Mouse (Mus musculus): ENCODE data around the gene Srebf1. TPM values are rescaled to one million over a fixed set of nuclear protein-coding genes. Genes with fewer than 3 reads are reported as not detected.

Gene Srebf1
- polyA plus RNA-seq, 1 experiment from 2014 or later, result 65.9 TPM

GRCm38 (mm10) chr11:60165076-60165475 is 57.3 kb downstream of the Srebf1 start:
- H3K4me1 ChIP-seq (replicated peaks; ENCODE audit: control insufficient read depth, insufficient read depth, low read length), result peaks cover 29% of the 10 kb centered on the region
- H3K9me3 ChIP-seq (ENCODE audit: control insufficient read depth, low read length), result no peaks in the 10 kb centered on the region
- WGBS, result 36% methylated on average over 5 of the region's 5 CpGs
- H3K4me2 ChIP-seq (ENCODE audit: low read depth, low read length), result no peak overlapping the region
- no peak overlapping the region for H3K9ac ChIP-seq (ENCODE audit: low read length)
- H3K36me3 ChIP-seq (ENCODE audit: control insufficient read depth, insufficient read depth, low read length), result no peaks in the 10 kb centered on the region
- no peak overlapping the region for H3K4me3 ChIP-seq (ENCODE audit: low read length)
- H3K27ac ChIP-seq (ENCODE audit: low read length), result peak overlapping the region; percentile 43
- ATAC-seq (ENCODE audit: low read depth), result peak; percentile 78
- H3K27me3 ChIP-seq (ENCODE audit: control insufficient read depth, insufficient read depth, low read depth, low read length), result no peaks in the 10 kb centered on the region

- Histone ChIP-seq H3K4me3 (ENCODE audit: low read length) (no peak overlapping the region), H3K27ac (ENCODE audit: low read length) (peak overlapping the region; percentile 43), H3K9me3 (ENCODE audit: control insufficient read depth, low read length) (no peaks in the 10 kb centered on the region), H3K27me3 (ENCODE audit: control insufficient read depth, insufficient read depth, low read depth, low read length) (no peaks in the 10 kb centered on the region), H3K9ac (ENCODE audit: low read length) (no peak overlapping the region), H3K4me1 (replicated peaks; ENCODE audit: control insufficient read depth, insufficient read depth, low read length) (peaks cover 31% of the 10 kb centered on the region), H3K4me2 (ENCODE audit: low read depth, low read length) (no peak overlapping the region), H3K36me3 (ENCODE audit: control insufficient read depth, insufficient read depth, low read length) (no peaks in the 10 kb centered on the region)
- 0 out of 2 replicates have a peak, but pooled peaks have one; percentile 42 for ATAC-seq (ENCODE audit: low read depth)
- 54% methylated on average over 6 of the region's 6 CpGs for WGBS
Observed at GRCm38 (mm10) chr11:60164450-60164849, 57.9 kb downstream of the Srebf1 start.

- H3K27ac ChIP-seq (ENCODE audit: low read length), result no peak overlapping the region
- no peaks in the 10 kb centered on the region for H3K27me3 ChIP-seq (ENCODE audit: control insufficient read depth, insufficient read depth, low read depth, low read length)
- H3K4me3 ChIP-seq (ENCODE audit: low read length), result no peak overlapping the region
- peaks cover 27% of the 10 kb centered on the region for H3K4me1 ChIP-seq (replicated peaks; ENCODE audit: control insufficient read depth, insufficient read depth, low read length)
- 91% methylated on average over 4 of the region's 4 CpGs for WGBS
- no peaks in the 10 kb centered on the region for H3K36me3 ChIP-seq (ENCODE audit: control insufficient read depth, insufficient read depth, low read length)
- no peaks in the 10 kb centered on the region for H3K9me3 ChIP-seq (ENCODE audit: control insufficient read depth, low read length)
- no peak for ATAC-seq (ENCODE audit: low read depth)
- no peak overlapping the region for H3K4me2 ChIP-seq (ENCODE audit: low read depth, low read length)
- no peak overlapping the region for H3K9ac ChIP-seq (ENCODE audit: low read length)
Observed at GRCm38 (mm10) chr11:60163362-60163761, 59.0 kb downstream of the Srebf1 start.

- no peaks in the 10 kb centered on the region for H3K36me3 ChIP-seq (ENCODE audit: control insufficient read depth, insufficient read depth, low read length)
- no peak overlapping the region for H3K4me3 ChIP-seq (ENCODE audit: low read length)
- WGBS, result 62% methylated on average over 1 of the region's 1 CpGs
- H3K4me2 ChIP-seq (ENCODE audit: low read depth, low read length), result no peak overlapping the region
- H3K9me3 ChIP-seq (ENCODE audit: control insufficient read depth, low read length), result no peaks in the 10 kb centered on the region
- no peaks in the 10 kb centered on the region for H3K27me3 ChIP-seq (ENCODE audit: control insufficient read depth, insufficient read depth, low read depth, low read length)
- ATAC-seq (ENCODE audit: low read depth), result no peak
- peaks cover 23% of the 10 kb centered on the region for H3K4me1 ChIP-seq (replicated peaks; ENCODE audit: control insufficient read depth, insufficient read depth, low read length)
- no peak overlapping the region for H3K27ac ChIP-seq (ENCODE audit: low read length)
- no peak overlapping the region for H3K9ac ChIP-seq (ENCODE audit: low read length)
Observed at GRCm38 (mm10) chr11:60162547-60162946, 59.8 kb downstream of the Srebf1 start.

- Histone ChIP-seq H3K27ac (ENCODE audit: low read length) (no peak overlapping the region), H3K9ac (ENCODE audit: low read length) (no peak overlapping the region), H3K4me2 (ENCODE audit: low read depth, low read length) (no peak overlapping the region), H3K27me3 (ENCODE audit: control insufficient read depth, insufficient read depth, low read depth, low read length) (no peaks in the 10 kb centered on the region), H3K4me1 (replicated peaks; ENCODE audit: control insufficient read depth, insufficient read depth, low read length) (peaks cover 23% of the 10 kb centered on the region), H3K36me3 (ENCODE audit: control insufficient read depth, insufficient read depth, low read length) (no peaks in the 10 kb centered on the region), H3K9me3 (ENCODE audit: control insufficient read depth, low read length) (no peaks in the 10 kb centered on the region), H3K4me3 (ENCODE audit: low read length) (no peak overlapping the region)
- no peak for ATAC-seq (ENCODE audit: low read depth)
- 51% methylated on average over 9 of the region's 9 CpGs for WGBS
Observed at GRCm38 (mm10) chr11:60161146-60161874, 61.1 kb downstream of the Srebf1 start.

GRCm38 (mm10) chr11:60160454-60161114 is 61.8 kb downstream of the Srebf1 start:
- no peak overlapping the region for H3K4me3 ChIP-seq (ENCODE audit: low read length)
- no peak overlapping the region for H3K9ac ChIP-seq (ENCODE audit: low read length)
- H3K4me1 ChIP-seq (replicated peaks; ENCODE audit: control insufficient read depth, insufficient read depth, low read length), result peaks cover 23% of the 10 kb centered on the region
- 46% methylated on average over 3 of the region's 3 CpGs for WGBS
- H3K4me2 ChIP-seq (ENCODE audit: low read depth, low read length), result no peak overlapping the region
- no peaks in the 10 kb centered on the region for H3K36me3 ChIP-seq (ENCODE audit: control insufficient read depth, insufficient read depth, low read length)
- no peaks in the 10 kb centered on the region for H3K9me3 ChIP-seq (ENCODE audit: control insufficient read depth, low read length)
- no peaks in the 10 kb centered on the region for H3K27me3 ChIP-seq (ENCODE audit: control insufficient read depth, insufficient read depth, low read depth, low read length)
- H3K27ac ChIP-seq (ENCODE audit: low read length), result 0 out of 2 replicates have a peak overlapping the region, but pooled peaks have one; percentile 4
- ATAC-seq (ENCODE audit: low read depth), result peak; percentile 24; the same call in 1 of the 2 replicates

GRCm38 (mm10) chr11:60159955-60160354 is 62.4 kb downstream of the Srebf1 start:
- peaks cover 23% of the 10 kb centered on the region for H3K4me1 ChIP-seq (replicated peaks; ENCODE audit: control insufficient read depth, insufficient read depth, low read length)
- no peaks in the 10 kb centered on the region for H3K9me3 ChIP-seq (ENCODE audit: control insufficient read depth, low read length)
- H3K27ac ChIP-seq (ENCODE audit: low read length), result no peak overlapping the region
- 73% methylated on average over 5 of the region's 5 CpGs for WGBS
- no peak overlapping the region for H3K4me2 ChIP-seq (ENCODE audit: low read depth, low read length)
- no peaks in the 10 kb centered on the region for H3K36me3 ChIP-seq (ENCODE audit: control insufficient read depth, insufficient read depth, low read length)
- ATAC-seq (ENCODE audit: low read depth), result no peak
- H3K27me3 ChIP-seq (ENCODE audit: control insufficient read depth, insufficient read depth, low read depth, low read length), result no peaks in the 10 kb centered on the region
- H3K4me3 ChIP-seq (ENCODE audit: low read length), result no peak overlapping the region
- H3K9ac ChIP-seq (ENCODE audit: low read length), result no peak overlapping the region

- Histone ChIP-seq H3K4me1 (replicated peaks; ENCODE audit: control insufficient read depth, insufficient read depth, low read length) (peaks cover 10% of the 10 kb centered on the region), H3K9me3 (ENCODE audit: control insufficient read depth, low read length) (no peaks in the 10 kb centered on the region), H3K36me3 (ENCODE audit: control insufficient read depth, insufficient read depth, low read length) (no peaks in the 10 kb centered on the region), H3K9ac (ENCODE audit: low read length) (no peak overlapping the region), H3K27me3 (ENCODE audit: control insufficient read depth, insufficient read depth, low read depth, low read length) (no peaks in the 10 kb centered on the region), H3K27ac (ENCODE audit: low read length) (no peak overlapping the region), H3K4me2 (ENCODE audit: low read depth, low read length) (no peak overlapping the region), H3K4me3 (ENCODE audit: low read length) (no peak overlapping the region)
- no peak for ATAC-seq (ENCODE audit: low read depth)
- 80% methylated on average over 4 of the region's 4 CpGs for WGBS
Observed at GRCm38 (mm10) chr11:60158271-60158670, 64.1 kb downstream of the Srebf1 start.

GRCm38 (mm10) chr11:60155690-60156089 is 66.7 kb downstream of the Srebf1 start:
- H3K9me3 ChIP-seq (ENCODE audit: control insufficient read depth, low read length), result no peaks in the 10 kb centered on the region
- no peak overlapping the region for H3K9ac ChIP-seq (ENCODE audit: low read length)
- H3K4me3 ChIP-seq (ENCODE audit: low read length), result no peak overlapping the region
- H3K4me2 ChIP-seq (ENCODE audit: low read depth, low read length), result no peak overlapping the region
- no peaks in the 10 kb centered on the region; the same call in 1 of the 2 replicates for H3K36me3 ChIP-seq (ENCODE audit: control insufficient read depth, insufficient read depth, low read length)
- H3K27me3 ChIP-seq (ENCODE audit: control insufficient read depth, insufficient read depth, low read depth, low read length), result no peaks in the 10 kb centered on the region
- 86% methylated on average over 5 of the region's 5 CpGs for WGBS
- H3K27ac ChIP-seq (ENCODE audit: low read length), result no peak overlapping the region
- peaks cover 4% of the 10 kb centered on the region for H3K4me1 ChIP-seq (replicated peaks; ENCODE audit: control insufficient read depth, insufficient read depth, low read length)
- no peak for ATAC-seq (ENCODE audit: low read depth)
